Mouse (Mus musculus): ENCODE measurements around the gene Znrf3. TPM values are rescaled to one million over a fixed set of nuclear protein-coding genes. Genes with fewer than 3 reads are reported as not detected.

The Znrf3 gene
- polyA plus RNA-seq (2012; rRNA removed; ENCODE audit: low replicate concordance): 1.7 and 3.9 TPM in 2 replicates

DNA sequence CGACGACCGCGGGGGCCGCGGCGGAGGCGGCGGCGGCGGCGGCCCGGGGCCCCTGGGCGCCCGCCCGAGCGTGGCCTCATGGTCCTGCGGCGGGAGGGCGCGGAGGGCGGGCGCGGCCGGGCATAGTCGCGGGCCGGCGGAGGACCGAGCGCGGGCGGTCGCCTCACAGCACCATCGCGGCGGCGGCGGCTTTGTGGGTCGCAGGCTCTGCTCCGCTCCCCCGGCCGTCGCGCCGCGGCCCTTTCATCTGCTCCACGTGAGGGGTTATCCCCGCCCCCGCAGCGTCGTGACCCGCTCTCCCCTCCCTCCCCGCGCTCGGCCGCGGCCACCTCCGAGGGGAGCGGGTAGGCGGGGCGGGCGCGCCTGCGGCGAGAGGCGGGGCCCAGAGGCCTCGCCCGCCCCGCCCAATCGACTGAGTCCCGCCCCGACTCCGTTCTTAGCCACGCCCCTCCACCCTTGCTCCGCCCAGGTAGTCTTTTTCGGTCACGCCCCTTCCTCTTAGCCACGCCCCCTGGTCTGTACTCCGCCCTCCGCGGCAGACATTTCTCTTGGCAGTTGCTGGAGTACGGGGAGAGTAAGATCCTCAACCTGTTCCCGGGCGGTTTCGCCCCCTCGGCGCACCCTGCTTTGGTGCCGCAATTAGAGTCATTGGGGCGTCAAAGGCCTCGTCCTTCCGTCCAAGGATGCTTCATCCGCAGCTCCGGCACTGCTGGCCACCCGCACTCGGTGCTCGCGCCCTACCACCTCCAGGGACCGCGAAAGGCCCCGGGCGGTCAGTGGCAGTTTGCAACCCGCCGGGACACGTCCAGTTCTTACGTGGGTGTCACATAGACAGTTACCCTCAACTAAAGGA lies at the start of gene Znrf3:
TSS of gene Znrf3 (minus strand) at position 249 of the 853 bp plus-strand sequence.

DNA sequence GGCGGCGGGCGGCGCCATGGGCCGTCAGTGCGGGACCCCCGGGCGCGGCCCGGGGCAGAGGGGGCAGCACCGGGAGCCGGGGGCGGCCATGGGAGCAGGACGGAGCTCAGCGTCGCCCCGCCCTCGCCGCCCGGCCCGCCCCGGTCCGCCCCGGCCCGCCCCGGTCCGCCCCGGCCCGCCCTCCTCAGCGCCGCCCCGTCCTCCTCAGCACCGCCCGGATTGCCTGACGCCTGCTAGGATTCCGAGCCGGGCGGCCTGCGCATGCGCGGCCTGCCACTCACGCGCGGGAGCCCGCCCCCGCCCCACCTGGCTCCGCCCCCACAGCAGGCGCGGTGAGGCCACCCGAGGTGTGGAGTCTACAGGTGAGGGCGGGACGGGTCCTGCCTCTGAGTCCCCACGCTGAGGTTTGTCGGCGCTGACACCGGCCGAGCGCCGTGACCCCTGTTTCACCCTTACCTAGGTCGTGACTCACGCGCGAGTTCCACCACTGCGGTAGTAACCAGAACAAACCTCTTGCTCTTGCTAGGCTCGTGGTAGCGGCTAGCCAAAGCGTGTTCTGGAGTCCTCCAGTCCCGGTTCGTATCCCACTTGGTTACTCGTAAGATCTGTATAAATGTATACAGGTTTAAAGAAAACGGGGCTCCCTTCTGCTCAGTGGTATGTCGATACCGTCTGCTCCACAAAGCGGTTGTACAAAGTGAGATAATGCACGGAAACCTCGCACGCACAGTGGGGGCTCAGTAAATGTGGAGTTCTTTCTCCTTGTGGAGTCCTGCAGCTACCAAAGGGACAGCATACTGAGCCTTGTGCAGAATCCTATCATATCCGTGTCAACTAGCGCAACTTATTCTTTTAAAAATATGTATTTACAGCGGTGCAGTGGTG lies 182.9 kb downstream of the Znrf3 start, which contains the start of gene Kremen1:
TSS of gene Kremen1 (minus strand) at position 51 of the 885 bp plus-strand sequence.

Other genes with a start within 250 kb of the Znrf3 start
- 8.6 and 9.0 TPM in 2 replicates for gene Kremen1, start 183.3 kb downstream of the Znrf3 start, polyA plus RNA-seq (2012; rRNA removed; ENCODE audit: low replicate concordance)
- gene Xbp1, start 75.8 kb upstream of the Znrf3 start, polyA plus RNA-seq (2012; rRNA removed; ENCODE audit: low replicate concordance): 130 TPM in 2 replicates
- gene Ccdc117, start 97.3 kb upstream of the Znrf3 start, polyA plus RNA-seq (2012; rRNA removed; ENCODE audit: low replicate concordance): 1.8 and 5.1 TPM in 2 replicates
- gene Ankrd36, start 124.8 kb upstream of the Znrf3 start, polyA plus RNA-seq (2012; rRNA removed; ENCODE audit: low replicate concordance): not detected in 2 replicates